Comparison of ENCODE assay signal across 7 mouse cellular contexts in the genomic region with DNA sequence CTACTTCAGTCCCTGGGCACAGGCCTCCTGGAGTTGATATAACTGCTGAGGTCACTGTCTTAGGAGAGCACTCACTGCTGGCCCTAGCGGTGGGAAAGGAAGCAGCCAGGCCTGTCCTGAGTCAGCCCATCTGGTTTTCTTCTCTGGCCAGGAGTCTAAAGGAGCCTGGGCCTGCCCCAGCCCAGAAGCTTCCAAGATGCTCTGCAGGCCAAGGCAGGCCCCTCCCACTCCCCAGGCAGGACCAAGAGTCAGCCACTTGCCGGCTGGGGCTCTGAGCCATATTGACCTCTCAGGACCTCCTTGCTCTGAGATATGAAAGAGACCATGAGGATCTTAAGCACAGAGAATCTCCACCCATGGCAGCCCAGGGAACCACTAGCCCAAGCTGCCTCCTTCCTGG.
DNase-seq lines count a peak whose midpoint lies in the region; ATAC-seq lines count a peak whose summit lies in the region.

No protein-coding gene starts in this region.

- H3K27ac ChIP-seq in midbrain, embryonic 14.5 days (replicated peaks; ENCODE audit: low read depth, low read length): no peak overlapping the region

- no peak overlapping the region for H3K4me3 ChIP-seq in midbrain, embryonic 14.5 days (replicated peaks; ENCODE audit: low read depth, low read length)

- DNase-seq in 3T3-L1 (ENCODE audit: low read depth, low spot score) (peak; percentile 88), adipocyte (ENCODE audit: low spot score) (peak; percentile 94)
- DNase-seq in heart, adult 8-10 months (ENCODE audit: low spot score): peak; percentile 87
- peak; percentile 53 to 73 for DNase-seq in kidney, postnatal 4 days
- DNase-seq in urinary bladder, postnatal 36 days (ENCODE audit: low spot score in 2 of 2): peak; percentile 33 to 80
- no peak for DNase-seq in midbrain, embryonic 14.5 days

- H3K36me3 ChIP-seq in midbrain, embryonic 14.5 days (ENCODE audit: control insufficient read depth, insufficient read depth, low read length): no peaks in the 10 kb centered on the region

- no peak overlapping the region for H3K9ac ChIP-seq in midbrain, embryonic 14.5 days (replicated peaks; ENCODE audit: low read length)

- no peak overlapping the region for H3K4me2 ChIP-seq in midbrain, embryonic 14.5 days (ENCODE audit: low read length)

- WGBS in midbrain, embryonic 14.5 days: 55% methylated on average over 2 of the region's 2 CpGs

- no peaks in the 10 kb centered on the region for H3K27me3 ChIP-seq in midbrain, embryonic 14.5 days (ENCODE audit: control insufficient read depth, insufficient read depth, low read length)

- ATAC-seq in midbrain, embryonic 14.5 days (ENCODE audit: low FRiP score, low TSS enrichment): no peak
- no peak for ATAC-seq in frontal cortex, adult (ENCODE audit: low TSS enrichment)

- H3K4me1 ChIP-seq in midbrain, embryonic 14.5 days (ENCODE audit: control insufficient read depth, insufficient read depth, low read length): no peaks in the 10 kb centered on the region

- no peaks in the 10 kb centered on the region for H3K9me3 ChIP-seq in midbrain, embryonic 14.5 days (ENCODE audit: control insufficient read depth, low read length)
